10 mouse cellular contexts compared by ENCODE assay signal in the genomic region with DNA sequence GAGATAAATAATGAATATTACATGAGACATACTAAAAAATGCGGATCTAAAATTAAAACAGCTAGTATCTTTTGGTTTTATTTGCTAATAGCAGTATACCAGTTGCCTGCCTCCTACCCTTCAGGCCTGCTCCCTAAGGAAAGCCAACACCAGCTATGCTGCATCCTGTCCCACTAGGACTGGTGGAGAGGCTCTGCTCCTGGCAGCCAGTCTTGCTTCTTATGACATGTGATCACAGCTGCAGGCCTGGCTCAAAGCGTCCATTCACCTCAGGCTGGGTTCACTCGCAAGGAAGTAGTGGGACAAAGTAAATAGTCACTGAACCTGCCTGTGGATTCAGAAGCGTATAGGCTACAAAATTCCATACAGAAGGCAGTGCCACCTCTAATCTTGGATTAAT. TPM values are rescaled to one million over a fixed set of nuclear protein-coding genes. Genes with fewer than 3 reads are reported as not detected.
DNase-seq lines count a peak whose midpoint lies in the region; ATAC-seq and TF ChIP-seq lines count a peak whose summit lies in the region.
"Had no signal": no experiment of that assay in that cellular context is flagged by ENCODE, and none has a peak within 500 bp of the region (broad histone marks: within the 10 kb centered on the region; RNA-seq: fewer than 3 reads in every experiment).

No protein-coding gene starts in this region.

- peak; percentile 79 for TF ChIP-seq POLR2A in heart, adult 2 months (IDR thresholded peaks at IDR 0.05; ENCODE audit: insufficient read depth, low read depth, low read length)

- H3K79me2 ChIP-seq in heart, adult 2 months (replicated peaks; ENCODE audit: control insufficient read depth, insufficient read depth, low read length), result no peaks in the 10 kb centered on the region

- H3K27me3 ChIP-seq in heart, adult 2 months (ENCODE audit: control insufficient read depth, insufficient read depth, low read length), result no peaks in the 10 kb centered on the region
- peaks cover 6% of the 10 kb centered on the region for H3K27me3 ChIP-seq in heart, embryonic 10.5 days (ENCODE audit: insufficient read depth, poor library complexity, severe bottlenecking)
- no peaks in the 10 kb centered on the region for H3K27me3 ChIP-seq in heart, postnatal 0 days (ENCODE audit: control insufficient read depth, insufficient read depth, low read length)
- no peaks in the 10 kb centered on the region for H3K27me3 ChIP-seq in lung, postnatal 0 days (replicated peaks; ENCODE audit: insufficient read depth, low read length)
- H3K27me3 ChIP-seq: stomach, embryonic 15.5 days had no signal

- peak; percentile 98 for TF ChIP-seq EP300 in heart, adult 2 months (IDR thresholded peaks at IDR 0.05; ENCODE audit: insufficient read depth, low read depth, low read length)
- no peak for TF ChIP-seq EP300 in heart, postnatal 0 days (IDR thresholded peaks at IDR 0.05; ENCODE audit: low read depth)
- TF ChIP-seq EP300 in lung, postnatal 0 days (IDR thresholded peaks at IDR 0.05), result no peak

- H3K9me3 ChIP-seq in heart, embryonic 10.5 days, result no peaks in the 10 kb centered on the region
- H3K9me3 ChIP-seq in heart, postnatal 0 days (replicated peaks; ENCODE audit: control insufficient read depth, low read length), result no peaks in the 10 kb centered on the region
- no peaks in the 10 kb centered on the region for H3K9me3 ChIP-seq in lung, postnatal 0 days (ENCODE audit: low read length)
- H3K9me3 ChIP-seq: stomach, embryonic 15.5 days had no signal

- ATAC-seq in heart, postnatal 0 days (ENCODE audit: insufficient read depth, low read depth), result peak; percentile 38; the same call in 1 of the 2 replicates
- no peak for ATAC-seq in lung, postnatal 0 days
- no peak for ATAC-seq in frontal cortex, adult (ENCODE audit: low TSS enrichment)

- no peak overlapping the region for H3K4me3 ChIP-seq in heart, adult 2 months
- H3K4me3 ChIP-seq in heart, embryonic 10.5 days, result no peak overlapping the region
- H3K4me3 ChIP-seq in brown adipose tissue, adult 24 weeks (ENCODE audit: insufficient read depth, low read depth, low read length), result no peak overlapping the region
- no peak overlapping the region for H3K4me3 ChIP-seq in heart, postnatal 0 days (ENCODE audit: low read depth, low read length)
- no peak overlapping the region for H3K4me3 ChIP-seq in lung, postnatal 0 days (ENCODE audit: low read depth, low read length)
- H3K4me3 ChIP-seq: stomach, embryonic 15.5 days had no signal

- TF ChIP-seq CTCF in heart, adult 2 months (IDR thresholded peaks at IDR 0.05), result 0 out of 2 replicates have a peak, but pooled peaks have one; percentile 6
- TF ChIP-seq CTCF in heart, postnatal 0 days (IDR thresholded peaks at IDR 0.05; ENCODE audit: low read depth), result no peak
- TF ChIP-seq CTCF in lung, postnatal 0 days (IDR thresholded peaks at IDR 0.05), result no peak

- peak overlapping the region; percentile 12 for H3K9ac ChIP-seq in heart, adult 2 months (ENCODE audit: low read depth, low read length)
- no peak overlapping the region for H3K9ac ChIP-seq in heart, postnatal 0 days (replicated peaks; ENCODE audit: low read depth, low read length)
- no peak overlapping the region for H3K9ac ChIP-seq in lung, postnatal 0 days (replicated peaks; ENCODE audit: low read depth)
- H3K9ac ChIP-seq: stomach, embryonic 15.5 days had no signal

- peaks cover 17% of the 10 kb centered on the region for H3K36me3 ChIP-seq in heart, adult 2 months (ENCODE audit: control insufficient read depth, insufficient read depth, low read length)
- no peaks in the 10 kb centered on the region for H3K36me3 ChIP-seq in heart, embryonic 10.5 days
- H3K36me3 ChIP-seq in heart, postnatal 0 days (replicated peaks; ENCODE audit: control insufficient read depth, insufficient read depth, low read length), result no peaks in the 10 kb centered on the region
- H3K36me3 ChIP-seq in lung, postnatal 0 days (ENCODE audit: insufficient read depth, low read length), result no peaks in the 10 kb centered on the region
- H3K36me3 ChIP-seq: stomach, embryonic 15.5 days had no signal

- WGBS in heart, adult 2 months, result 31% methylated on average over 4 of the region's 4 CpGs
- WGBS in heart, embryonic 10.5 days, result 82% methylated on average over 4 of the region's 4 CpGs
- WGBS in heart, postnatal 0 days, result 61% methylated on average over 4 of the region's 4 CpGs
- 50% methylated on average over 4 of the region's 4 CpGs for WGBS in lung, postnatal 0 days

- H3K4me1 ChIP-seq in heart, adult 2 months (ENCODE audit: control insufficient read depth, insufficient read depth, low read length), result peaks cover 42% of the 10 kb centered on the region
- peaks cover 24% of the 10 kb centered on the region for H3K4me1 ChIP-seq in heart, embryonic 10.5 days
- H3K4me1 ChIP-seq in brown adipose tissue, adult 24 weeks (ENCODE audit: control insufficient read depth, insufficient read depth, insufficient read length, low read length), result peaks cover 46% of the 10 kb centered on the region
- H3K4me1 ChIP-seq in heart, postnatal 0 days (ENCODE audit: control insufficient read depth, insufficient read depth), result peaks cover 3% of the 10 kb centered on the region; the same call in 1 of the 2 replicates
- H3K4me1 ChIP-seq in lung, postnatal 0 days (ENCODE audit: insufficient read depth, low read depth, low read length), result peaks cover 4% of the 10 kb centered on the region; the same call in 1 of the 2 replicates

- peak overlapping the region; percentile 85 for H3K27ac ChIP-seq in heart, adult 2 months
- no peak overlapping the region for H3K27ac ChIP-seq in heart, embryonic 10.5 days
- H3K27ac ChIP-seq in brown adipose tissue, adult 24 weeks (replicated peaks; ENCODE audit: low read depth, low read length), result peak overlapping the region; percentile 58
- H3K27ac ChIP-seq in heart, postnatal 0 days (ENCODE audit: low read depth), result no peak overlapping the region
- H3K27ac ChIP-seq in lung, postnatal 0 days (ENCODE audit: low read length), result no peak overlapping the region
- H3K27ac ChIP-seq: stomach, embryonic 15.5 days had no signal

- DNase-seq in heart, adult 2 months, result peak; percentile 73 to 85
- DNase-seq in heart, embryonic 10.5 days (ENCODE audit: low spot score), result no peak
- DNase-seq in heart, postnatal 0 days (ENCODE audit: low spot score), result no peak
- DNase-seq in lung, postnatal 0 days (ENCODE audit: low spot score), result peak; percentile 48
- no peak for DNase-seq in left cerebral cortex, postnatal 4 days
- DNase-seq in cerebellum, postnatal 25 days, result no peak
- DNase-seq: cerebellum, adult 9-11 months had no signal

- intact Hi-C loops in heart, adult 2 months (cut with DNase I), result loop anchor here (1.0 kb wide), 2 partner anchors 78 to 118 kb away; no protein-coding TSS in a partner anchor
- intact Hi-C loops in left cerebral cortex, postnatal 4 days (cut with DNase I), result loop anchor here (10.0 kb wide), 1 partner anchor 99 kb away; no protein-coding TSS in a partner anchor

- no peak overlapping the region for H3K4me2 ChIP-seq in heart, postnatal 0 days (ENCODE audit: low read depth, low read length)
- no peak overlapping the region for H3K4me2 ChIP-seq in lung, postnatal 0 days (replicated peaks; ENCODE audit: low read depth, low read length)
- H3K4me2 ChIP-seq: stomach, embryonic 15.5 days had no signal

RNA-seq across cellular contexts. Expression of a gene that starts 3.4 kb away (rescaled TPM):
- 1 to 10 TPM; 4.6 to 7.2 TPM for total RNA-seq in heart, adult 2 months (2021)
- 4.4 and 5.4 TPM in 2 replicates for polyA plus RNA-seq in heart, adult 2 months (2012; rRNA removed)
- polyA plus RNA-seq in heart, embryonic 10.5 days (2016; fragmentation: Nextera tagmentation; extraction: Ambion mirVana), result 1.9 and 2.4 TPM in 2 replicates
- polyA plus RNA-seq in brown adipose tissue, adult 24 weeks (2012; ENCODE audit: insufficient read depth, insufficient read length, missing spikeins), result 0.71 and 3.0 TPM in 2 replicates
- total RNA-seq in heart, postnatal 0 days (2014; rRNA removed; ENCODE audit: low replicate concordance), result 1.1 and 5.1 TPM in 2 replicates
- 0.99 and 1.5 TPM in 2 replicates for polyA plus RNA-seq in heart, postnatal 0 days (2015; fragmentation: Nextera tagmentation; extraction: Ambion mirVana)
- 3.2 and 4.5 TPM in 2 replicates for polyA plus RNA-seq in lung, postnatal 0 days (2015; fragmentation: Nextera tagmentation; extraction: Ambion mirVana)
- under 1 TPM; 0.16 to 0.36 TPM for total RNA-seq in left cerebral cortex, postnatal 4 days (2021)

RNA-seq across cellular contexts. Expression of a gene that starts 11.1 kb away (rescaled TPM):
- 10 to 100 TPM; 36.7 to 36.8 TPM for total RNA-seq in heart, adult 2 months (2021)
- 7.9 and 14.0 TPM in 2 replicates for polyA plus RNA-seq in heart, adult 2 months (2012; rRNA removed)
- 5.9 and 6.1 TPM in 2 replicates for polyA plus RNA-seq in heart, embryonic 10.5 days (2016; fragmentation: Nextera tagmentation; extraction: Ambion mirVana)
- polyA plus RNA-seq in brown adipose tissue, adult 24 weeks (2012; ENCODE audit: insufficient read depth, insufficient read length, missing spikeins), result 10.3 and 11.0 TPM in 2 replicates
- total RNA-seq in heart, postnatal 0 days (2014; rRNA removed; ENCODE audit: low replicate concordance), result 14.2 and 18.3 TPM in 2 replicates
- polyA plus RNA-seq in heart, postnatal 0 days (2015; fragmentation: Nextera tagmentation; extraction: Ambion mirVana), result 4.7 and 5.1 TPM in 2 replicates
- polyA plus RNA-seq in lung, postnatal 0 days (2015; fragmentation: Nextera tagmentation; extraction: Ambion mirVana), result 7.2 and 10.9 TPM in 2 replicates
- total RNA-seq in left cerebral cortex, postnatal 4 days (2021), result 10 to 100 TPM; 68.2 to 68.4 TPM

RNA-seq across cellular contexts. Expression of a gene that starts 28.2 kb away (rescaled TPM):
- 1 to 10 TPM; 1.5 to 2.8 TPM for total RNA-seq in heart, adult 2 months (2021)
- polyA plus RNA-seq in heart, adult 2 months (2012; rRNA removed), result 0.04 TPM in 1 of 2 replicates, not detected in the other
- polyA plus RNA-seq in heart, embryonic 10.5 days (2016; fragmentation: Nextera tagmentation; extraction: Ambion mirVana), result 1.2 and 2.5 TPM in 2 replicates
- polyA plus RNA-seq in brown adipose tissue, adult 24 weeks (2012; ENCODE audit: insufficient read depth, insufficient read length, missing spikeins), result not detected in 2 replicates
- 0.15 and 0.84 TPM in 2 replicates for total RNA-seq in heart, postnatal 0 days (2014; rRNA removed; ENCODE audit: low replicate concordance)
- 0.10 and 0.23 TPM in 2 replicates for polyA plus RNA-seq in heart, postnatal 0 days (2015; fragmentation: Nextera tagmentation; extraction: Ambion mirVana)
- polyA plus RNA-seq in lung, postnatal 0 days (2015; fragmentation: Nextera tagmentation; extraction: Ambion mirVana), result 0.36 and 0.52 TPM in 2 replicates
- total RNA-seq in left cerebral cortex, postnatal 4 days (2021), result under 1 TPM; 0.20 to 0.26 TPM

Comparison
In these comparisons a context has a peak if more than half of its experiments do, and no peak if none do; other contexts are left out.
1. DNase-seq: peak in heart, adult 2 months (2 of 2) and lung, postnatal 0 days (single experiment); none in heart, embryonic 10.5 days (single experiment), heart, postnatal 0 days (single experiment), left cerebral cortex, postnatal 4 days (single experiment) and cerebellum, postnatal 25 days (0 of 2).
2. H3K27ac ChIP-seq: peak in heart, adult 2 months (single experiment) and brown adipose tissue, adult 24 weeks (single experiment); none in heart, embryonic 10.5 days (single experiment), heart, postnatal 0 days (single experiment) and lung, postnatal 0 days (single experiment).